Mouse (Mus musculus) thymus, postnatal 4 days (tissue): Measurements from ENCODE around the gene Mpc2.

Experiments
- DNase-seq: peaks from one replicate; pipeline ENCODE4 v3.0.0; 2021

The Mpc2 gene

GRCm38 (mm10) chr1:165460360-165460800, at the start of gene Mpc2, which contains the start of gene Dcaf6:
TSS of gene Mpc2 (plus strand) at chr1:165460637.
TSS of gene Dcaf6 (minus strand) at chr1:165460475.
- DNase-seq = peak; percentile 100

- DNase-seq = no peak
Observed at GRCm38 (mm10) chr1:165421357-165421915, 39.0 kb upstream of the Mpc2 start.

GRCm38 (mm10) chr1:165426254-165426653, 34.2 kb upstream of the Mpc2 start:
- DNase-seq = no peak

- DNase-seq = no peak
Observed at GRCm38 (mm10) chr1:165432883-165433282, 27.6 kb upstream of the Mpc2 start.

- no peak for DNase-seq
Observed at GRCm38 (mm10) chr1:165438289-165439021, 22.0 kb upstream of the Mpc2 start.

GRCm38 (mm10) chr1:165440788-165441187, 19.6 kb upstream of the Mpc2 start:
- DNase-seq = no peak

- DNase-seq = no peak
Observed at GRCm38 (mm10) chr1:165441201-165441600, 19.2 kb upstream of the Mpc2 start.

GRCm38 (mm10) chr1:165441719-165442118, 18.7 kb upstream of the Mpc2 start:
- DNase-seq = no peak

GRCm38 (mm10) chr1:165459041-165459502, 1.4 kb upstream of the Mpc2 start:
- no peak for DNase-seq

GRCm38 (mm10) chr1:165459503-165460181, 795 bp upstream of the Mpc2 start:
- peak; percentile 79 for DNase-seq

- peak; percentile 99 for DNase-seq
Observed at GRCm38 (mm10) chr1:165460801-165461377, 452 bp downstream of the Mpc2 start.

- DNase-seq = no peak
Observed at GRCm38 (mm10) chr1:165461681-165462080, 1.2 kb downstream of the Mpc2 start.

GRCm38 (mm10) chr1:165462861-165463260, 2.4 kb downstream of the Mpc2 start:
- no peak for DNase-seq

GRCm38 (mm10) chr1:165464574-165464973, 4.1 kb downstream of the Mpc2 start:
- no peak for DNase-seq

GRCm38 (mm10) chr1:165468971-165469370, 8.5 kb downstream of the Mpc2 start:
- DNase-seq = no peak

- no peak for DNase-seq
Observed at GRCm38 (mm10) chr1:165469717-165470116, 9.3 kb downstream of the Mpc2 start.

GRCm38 (mm10) chr1:165471490-165471889, 11.1 kb downstream of the Mpc2 start:
- no peak for DNase-seq

GRCm38 (mm10) chr1:165484688-165485233, 24.3 kb downstream of the Mpc2 start, which contains the start of gene Adcy10:
TSS of gene Adcy10 (plus strand) at chr1:165485183.
- DNase-seq = no peak

GRCm38 (mm10) chr1:165486108-165486507, 25.7 kb downstream of the Mpc2 start:
- no peak for DNase-seq

- DNase-seq = no peak
Observed at GRCm38 (mm10) chr1:165489197-165489596, 28.8 kb downstream of the Mpc2 start.

GRCm38 (mm10) chr1:165498856-165499255, 38.4 kb downstream of the Mpc2 start:
- no peak for DNase-seq

GRCm38 (mm10) chr1:165503307-165504024, 43.0 kb downstream of the Mpc2 start:
- peak; percentile 16 for DNase-seq
